Mouse (Mus musculus) olfactory bulb, adult 2 months (tissue): Measurements from ENCODE around the gene March2.

ENCODE experiments used
- CTCF ChIP-seq: fragments of 200-500 bp; IDR thresholded peaks from 2 replicates; pipeline ENCODE4 v1.5.1; 2012; ENCODE audit warnings: low read depth, mild to moderate bottlenecking, low read length, moderate library complexity; ENCODE audit not compliant: insufficient read depth
- POLR2A ChIP-seq: fragments of 200-500 bp; IDR thresholded peaks from 2 replicates; pipeline ENCODE4 v1.6.1; 2012; ENCODE audit warnings: mild to moderate bottlenecking, low read depth, low read length, moderate library complexity; ENCODE audit not compliant: insufficient read depth

DNA sequence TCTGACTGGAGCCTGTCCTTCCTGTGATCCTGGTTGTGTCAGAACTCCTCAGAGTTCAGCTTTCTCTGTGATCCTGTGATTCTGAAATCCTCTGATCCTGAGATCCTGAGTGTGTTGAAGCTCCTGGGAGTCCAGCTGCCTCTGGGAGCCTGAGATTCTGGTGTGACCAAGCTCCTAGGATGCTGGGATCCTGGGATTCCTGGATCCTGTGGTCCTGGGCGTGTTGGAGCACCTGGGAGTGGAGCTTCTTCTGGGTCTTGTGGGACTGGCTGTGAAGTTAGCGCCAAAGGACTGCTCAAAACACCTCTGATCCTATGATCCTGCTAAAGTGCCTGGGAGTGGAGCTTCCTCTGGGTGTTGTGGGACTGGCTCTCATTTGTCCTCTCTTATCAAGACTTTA is 9.9 kb upstream of the March2 start:
- TF ChIP-seq CTCF (no peak), POLR2A (no peak)
